Mouse (Mus musculus): Measurements from ENCODE around the gene Stambpl1.

GRCm38 (mm10) chr19:34169121-34169520, 22.9 kb upstream of the Stambpl1 start:
- TF ChIP-seq CTCF (conservative IDR thresholded peaks at IDR 0.05; ENCODE audit: insufficient read depth, insufficient read length, low read depth, low read length) (no peak), POLR2A (IDR thresholded peaks at IDR 0.05; ENCODE audit: low read depth, low read length) (no peak)
